8 mouse cellular contexts compared by ENCODE assay signal in the genomic region with DNA sequence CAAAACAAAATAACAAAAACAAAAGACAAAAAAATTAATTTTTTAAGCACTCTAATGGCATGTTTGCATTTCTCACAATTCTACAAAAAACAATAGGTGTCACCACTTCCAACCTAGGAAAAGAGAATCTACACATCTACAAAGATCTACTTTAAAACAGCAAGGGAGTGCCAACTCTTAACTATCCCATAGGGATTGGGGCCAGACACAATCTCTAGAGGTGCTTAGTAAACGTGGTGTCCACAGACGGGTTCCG. TPM values are rescaled to one million over a fixed set of nuclear protein-coding genes. Genes with fewer than 3 reads are reported as not detected.
DNase-seq lines count a peak whose midpoint lies in the region; ATAC-seq and TF ChIP-seq lines count a peak whose summit lies in the region.

A gene (plus strand): TSS at position 192 of the 256 bp plus-strand sequence.

- H3K4me1 ChIP-seq in heart, embryonic 11.5 days (ENCODE audit: control insufficient read depth, insufficient read depth, low read length) = no peaks in the 10 kb centered on the region
- H3K4me1 ChIP-seq in G1E (ENCODE audit: insufficient read depth, low read depth, low read length) = peaks cover 10% of the 10 kb centered on the region; the same call in 1 of the 2 replicates

- peak within 1 kb of the TSS; percentile 69 for H3K4me3 ChIP-seq in heart, embryonic 11.5 days (ENCODE audit: low read depth, low read length)
- H3K4me3 ChIP-seq in G1E (ENCODE audit: low read depth, low read length) = peak within 1 kb of the TSS; percentile 80

- peak within 1 kb of the TSS; percentile 87 for H3K27ac ChIP-seq in heart, embryonic 11.5 days (ENCODE audit: low read depth, low read length)

- H3K27me3 ChIP-seq in heart, embryonic 11.5 days (ENCODE audit: control insufficient read depth, insufficient read depth, low read length) = peaks cover 3% of the 10 kb centered on the region; the same call in 1 of the 2 replicates
- H3K27me3 ChIP-seq in G1E (ENCODE audit: insufficient read depth, low read length) = no peaks in the 10 kb centered on the region

- no peaks in the 10 kb centered on the region for H3K9me3 ChIP-seq in heart, embryonic 11.5 days (replicated peaks; ENCODE audit: control insufficient read depth, low read length)
- no peaks in the 10 kb centered on the region for H3K9me3 ChIP-seq in G1E (replicated peaks)

- H3K9ac ChIP-seq in heart, embryonic 11.5 days (ENCODE audit: low read depth, low read length) = peak within 1 kb of the TSS; percentile 83

- no peak for DNase-seq in heart, postnatal 10 days
- DNase-seq in G1E (ENCODE audit: low spot score) = no peak
- no peak for DNase-seq in cerebellum, adult 11 months
- no peak for DNase-seq in embryo, embryonic 11 days
- DNase-seq in cerebellum, adult 9-11 months = no peak

- no peak for ATAC-seq in heart, embryonic 11.5 days (replicated peaks; ENCODE audit: insufficient number of reproducible peaks, low FRiP score, low TSS enrichment)
- no peak for ATAC-seq in G1E (ENCODE audit: extremely low read depth, insufficient number of reproducible peaks, low FRiP score, poor library complexity, severe bottlenecking)
- ATAC-seq in hematopoietic stem cell, adult 5-6 weeks (replicated peaks in 1 of 2; ENCODE audit: insufficient read depth in 1 of 2, low FRiP score in 2 of 2, low TSS enrichment in 1 of 2, low read depth in 1 of 2, poor library complexity in 2 of 2, severe bottlenecking in 2 of 2) = no peak
- ATAC-seq in megakaryocyte progenitor cell, adult 5-6 weeks (replicated peaks; ENCODE audit: poor library complexity) = no peak

- WGBS in heart, embryonic 11.5 days (ENCODE audit: insufficient replicate concordance) = 19% methylated on average over 3 of the region's 3 CpGs

- H3K36me3 ChIP-seq in heart, embryonic 11.5 days (ENCODE audit: control insufficient read depth, insufficient read depth, low read length) = no peaks in the 10 kb centered on the region; the same call in 1 of the 2 replicates
- peaks cover 47% of the 10 kb centered on the region for H3K36me3 ChIP-seq in G1E (replicated peaks)

- TF ChIP-seq CTCF in G1E (IDR thresholded peaks at IDR 0.05; ENCODE audit: low read depth, low read length) = no peak

- H3K4me2 ChIP-seq in heart, embryonic 11.5 days = peak within 1 kb of the TSS; percentile 70

- intact Hi-C loops in heart, postnatal 10 days (cut with DNase I) = loop anchor here (10.0 kb wide), 1 partner anchor 109 kb away; no protein-coding TSS in a partner anchor

RNA-seq across cellular contexts. Expression of the gene that starts here (rescaled TPM):
- polyA plus RNA-seq in heart, embryonic 11.5 days (2014; fragmentation: Nextera tagmentation; extraction: Ambion mirVana) = 26.7 and 30.6 TPM in 2 replicates
- 1 to 10 TPM; 8.6 to 8.8 TPM for total RNA-seq in heart, postnatal 10 days (2021)
- total RNA-seq in G1E (2014; fragmentation: Nextera tagmentation) = 66.0 and 77.6 TPM in 2 replicates
- 51.2 and 64.4 TPM in 2 replicates for total RNA-seq in G1E (2017)
- polyA plus RNA-seq in G1E (2012) = 3.5 and 3.6 TPM in 2 replicates
- total RNA-seq in hematopoietic stem cell, adult 5-6 weeks (2017) = 37.6 and 38.1 TPM in 2 replicates
- 29.9 and 34.5 TPM in 2 replicates for total RNA-seq in megakaryocyte progenitor cell, adult 5-6 weeks (2015)
- total RNA-seq in megakaryocyte progenitor cell, adult 5-6 weeks (2017) = 39.4 and 39.9 TPM in 2 replicates
